Mouse (Mus musculus) ES-E14 (cell line): ENCODE measurements around the gene Hist1h4a.

Experiments used
- HCFC1 ChIP-seq: IDR thresholded peaks from 2 replicates; pipeline ENCODE4 v1.6.1; 2012; ENCODE audit warnings: low read length, inconsistent platforms, borderline replicate concordance; ENCODE audit not compliant: insufficient read depth
- MAFK ChIP-seq: IDR thresholded peaks from 2 replicates; pipeline ENCODE4 v1.6.1; 2014; ENCODE audit warnings: mild to moderate bottlenecking, low read depth, low read length, inconsistent platforms; ENCODE audit not compliant: insufficient read depth
- ZC3H11A ChIP-seq: IDR thresholded peaks from 2 replicates; pipeline ENCODE4 v1.6.1; 2012; ENCODE audit warnings: low read depth, mild to moderate bottlenecking, inconsistent platforms, low read length, borderline replicate concordance
- ZNF384 ChIP-seq: IDR thresholded peaks from 2 replicates; pipeline ENCODE4 v1.6.1; 2012; ENCODE audit warnings: low read depth, low read length, inconsistent platforms

- TF ChIP-seq ZNF384 = no peak
- TF ChIP-seq MAFK = no peak
- TF ChIP-seq HCFC1 = no peak
- no peak for TF ChIP-seq ZC3H11A
Observed at GRCm38 (mm10) chr13:23804532-23804931, 43.5 kb upstream of the Hist1h4a start.
